Mouse (Mus musculus): ENCODE results near the gene Rbms3.

Gene Rbms3

GRCm38 (mm10) chr9:116876786-116877185, 752.9 kb downstream of the Rbms3 start:
- DNase-seq, result no peak

GRCm38 (mm10) chr9:116873976-116874320, 755.8 kb downstream of the Rbms3 start:
- DNase-seq, result no peak

GRCm38 (mm10) chr9:116873033-116873975, 756.4 kb downstream of the Rbms3 start:
- DNase-seq, result peak; percentile 47 to 74

- no peak for DNase-seq
Measured at GRCm38 (mm10) chr9:116872346-116872745, 757.4 kb downstream of the Rbms3 start.

- DNase-seq, result peak; percentile 40 to 74
Measured at GRCm38 (mm10) chr9:116871576-116871975, 758.1 kb downstream of the Rbms3 start.

GRCm38 (mm10) chr9:116866060-116866459, 763.7 kb downstream of the Rbms3 start:
- DNase-seq, result no peak

GRCm38 (mm10) chr9:116863626-116864025, 766.1 kb downstream of the Rbms3 start:
- DNase-seq, result no peak

GRCm38 (mm10) chr9:116862341-116862740, 767.4 kb downstream of the Rbms3 start:
- DNase-seq, result no peak

- DNase-seq, result no peak
Measured at GRCm38 (mm10) chr9:116857861-116858595, 771.7 kb downstream of the Rbms3 start.

GRCm38 (mm10) chr9:116857151-116857550, 772.6 kb downstream of the Rbms3 start:
- DNase-seq, result no peak

GRCm38 (mm10) chr9:116855744-116856143, 774.0 kb downstream of the Rbms3 start:
- DNase-seq, result no peak

GRCm38 (mm10) chr9:116848905-116849304, 780.8 kb downstream of the Rbms3 start:
- DNase-seq, result no peak

- no peak for DNase-seq
Measured at GRCm38 (mm10) chr9:116848166-116848565, 781.5 kb downstream of the Rbms3 start.

- DNase-seq, result peak; percentile 82 to 95
Measured at GRCm38 (mm10) chr9:116847241-116848135, 782.2 kb downstream of the Rbms3 start.

GRCm38 (mm10) chr9:116834949-116835348, 794.8 kb downstream of the Rbms3 start:
- DNase-seq, result no peak

- DNase-seq, result no peak
Measured at GRCm38 (mm10) chr9:116833677-116834076, 796.0 kb downstream of the Rbms3 start.

GRCm38 (mm10) chr9:116832822-116833221, 796.9 kb downstream of the Rbms3 start:
- DNase-seq, result no peak

GRCm38 (mm10) chr9:116831386-116831785, 798.3 kb downstream of the Rbms3 start:
- DNase-seq, result no peak

- no peak for DNase-seq
Measured at GRCm38 (mm10) chr9:116829929-116830328, 799.8 kb downstream of the Rbms3 start.

GRCm38 (mm10) chr9:116821601-116822000, 808.1 kb downstream of the Rbms3 start:
- no peak for DNase-seq

GRCm38 (mm10) chr9:116817196-116817595, 812.5 kb downstream of the Rbms3 start:
- no peak for DNase-seq

- DNase-seq, result no peak
Measured at GRCm38 (mm10) chr9:116814495-116815094, 815.1 kb downstream of the Rbms3 start.
